Mouse (Mus musculus) hindbrain, embryonic 15.5 days (tissue): ENCODE data around the gene Acat1. TPM values are rescaled to one million over a fixed set of nuclear protein-coding genes. Genes with fewer than 3 reads are reported as not detected.

Experiments used
- ATAC-seq: fragments of 200-750 bp; cut with Nextera tagmentation; 2 replicates; pipeline ENCODE4 v1.8.0; 2017; ENCODE audit warnings: low read depth, moderate number of reproducible peaks, moderate TSS enrichment; ENCODE audit not compliant: low FRiP score
- H3K27ac ChIP-seq: fragments of 300-500 bp; sonication (generic); replicated peaks from 2 replicates; pipeline ENCODE4 v1.5.1; 2015; ENCODE audit warnings: mild to moderate bottlenecking, inconsistent platforms
- H3K27me3 ChIP-seq: fragments of 300-500 bp; sonication (generic); 2 replicates; pipeline ENCODE4 v1.6.1; 2015; ENCODE audit warnings: control low read depth, inconsistent platforms
- H3K36me3 ChIP-seq: fragments of 300-500 bp; sonication (generic); 2 replicates; pipeline ENCODE4 v1.6.1; 2015; ENCODE audit warnings: control low read depth, inconsistent platforms
- H3K4me1 ChIP-seq: fragments of 300-500 bp; sonication (generic); replicated peaks from 2 replicates; pipeline ENCODE4 v1.6.1; 2015; ENCODE audit warnings: control low read depth, inconsistent platforms
- H3K4me2 ChIP-seq: fragments of 300-500 bp; sonication (generic); 2 replicates; pipeline ENCODE4 v1.6.1; 2015; ENCODE audit warnings: moderate library complexity, mild to moderate bottlenecking, inconsistent platforms
- H3K4me3 ChIP-seq: fragments of 300-500 bp; sonication (generic); 2 replicates; pipeline ENCODE4 v1.5.1; 2015; ENCODE audit warnings: mild to moderate bottlenecking, inconsistent platforms
- H3K9ac ChIP-seq: fragments of 300-500 bp; sonication (generic); 2 replicates; pipeline ENCODE4 v1.6.1; 2015; ENCODE audit warnings: inconsistent platforms
- H3K9me3 ChIP-seq: fragments of 300-500 bp; sonication (generic); 2 replicates; pipeline ENCODE4 v1.6.1; 2016; ENCODE audit warnings: control low read depth, inconsistent platforms
- WGBS: fragments of 180-500 bp; shearing (Covaris S2); methylation state at CpG from one replicate; pipeline ENCODE4 v1.1.7; 2015; 5-methylcytosine and 5-hydroxymethylcytosine counted together
- polyA plus RNA-seq: library from polyadenylated mRNA; unstranded; fragments of >200 nt; fragmentation: Nextera tagmentation; extraction: Ambion mirVana; gene quantifications from 2 replicates; pipeline ENCODE4 v1.2.1, GENCODE M21; 2015

The Acat1 gene
- polyA plus RNA-seq = 163 and 166 TPM in 2 replicates

DNA sequence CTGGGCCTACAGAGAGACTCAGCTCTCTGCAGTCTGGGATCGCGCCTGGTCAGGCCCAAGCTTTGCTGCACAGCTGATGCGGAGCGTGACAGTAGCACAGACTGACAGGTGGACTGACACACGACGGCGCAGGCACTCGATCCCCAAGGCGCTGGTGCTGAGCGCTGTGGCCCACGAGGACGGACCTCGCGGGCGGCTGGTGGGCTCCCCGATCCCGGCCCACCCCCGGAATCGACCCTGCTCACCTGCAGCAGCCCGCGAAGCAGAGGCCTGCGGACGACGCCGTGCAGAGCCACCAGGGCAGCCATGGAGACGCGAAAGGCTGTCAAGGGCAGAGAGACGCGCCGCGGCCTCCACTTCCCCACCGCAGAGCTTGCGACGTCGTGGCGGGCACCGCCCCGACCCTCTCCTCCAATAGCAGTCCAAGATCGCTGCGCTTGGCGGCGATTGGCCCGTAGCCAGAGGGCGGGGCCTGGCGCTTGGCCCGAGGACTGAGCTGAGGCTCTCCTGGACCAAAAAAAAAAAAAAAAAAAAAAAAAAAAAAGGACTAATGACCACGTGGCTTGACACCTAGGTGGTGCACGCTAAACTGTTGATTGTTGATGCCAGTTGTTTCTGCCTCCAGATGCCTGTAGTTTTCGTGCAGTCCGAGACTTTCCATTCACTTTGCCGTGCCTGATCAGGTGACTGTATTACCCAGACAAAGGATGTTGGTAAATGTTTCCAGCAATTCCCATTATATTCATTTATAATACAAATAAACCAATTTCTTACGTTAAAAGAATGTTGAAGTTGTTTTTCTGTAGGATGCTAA lies at the start of gene Acat1:
TSS of gene Acat1 (minus strand) at position 415 of the 814 bp plus-strand sequence.
- Histone ChIP-seq H3K4me1 (peaks cover 16% of the 10 kb centered on the region), H3K36me3 (no peaks in the 10 kb centered on the region), H3K27me3 (no peaks in the 10 kb centered on the region), H3K9me3 (no peaks in the 10 kb centered on the region), H3K9ac (peak within 1 kb of the TSS; percentile 90), H3K27ac (peak within 1 kb of the TSS; percentile 91), H3K4me3 (peak within 1 kb of the TSS; percentile 95), H3K4me2 (peak within 1 kb of the TSS; percentile 79)
- 3% methylated on average over 52 of the region's 52 CpGs for WGBS
- ATAC-seq = peak; percentile 98

DNA sequence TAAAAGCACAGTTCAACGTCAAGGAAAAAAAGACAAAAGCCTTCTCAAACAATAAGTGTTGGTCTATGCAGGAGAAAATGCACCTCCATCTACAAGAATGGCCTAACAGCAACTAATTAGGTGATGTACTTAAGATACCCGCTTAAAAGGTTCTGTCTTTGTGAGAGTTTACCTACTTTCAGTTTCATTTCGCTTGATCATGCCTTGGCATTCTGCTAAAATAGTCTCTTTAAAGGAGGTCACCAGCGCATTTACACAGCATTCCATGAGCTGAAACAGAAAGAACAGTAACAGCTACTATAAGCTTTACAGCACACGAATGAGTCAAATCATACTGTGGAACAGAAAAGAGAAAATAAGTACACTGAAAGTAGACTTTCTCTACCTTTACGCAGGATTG lies 24.6 kb upstream of the Acat1 start:
- Histone ChIP-seq H3K4me3 (no peak overlapping the region), H3K36me3 (peaks cover 62% of the 10 kb centered on the region), H3K4me1 (no peaks in the 10 kb centered on the region), H3K27me3 (no peaks in the 10 kb centered on the region), H3K27ac (no peak overlapping the region), H3K9me3 (no peaks in the 10 kb centered on the region), H3K4me2 (no peak overlapping the region), H3K9ac (no peak overlapping the region)
- 94% methylated on average over 6 of the region's 6 CpGs for WGBS
- no peak for ATAC-seq

GRCm38 (mm10) chr9:53615246-53615645 lies 5.1 kb upstream of the Acat1 start:
- Histone ChIP-seq H3K9me3 (no peaks in the 10 kb centered on the region), H3K4me3 (no peak overlapping the region), H3K9ac (no peak overlapping the region), H3K4me2 (no peak overlapping the region), H3K4me1 (no peaks in the 10 kb centered on the region), H3K36me3 (peaks cover 34% of the 10 kb centered on the region), H3K27ac (no peak overlapping the region), H3K27me3 (no peaks in the 10 kb centered on the region)
- no peak for ATAC-seq
- WGBS = 87% methylated on average over 8 of the region's 8 CpGs

DNA sequence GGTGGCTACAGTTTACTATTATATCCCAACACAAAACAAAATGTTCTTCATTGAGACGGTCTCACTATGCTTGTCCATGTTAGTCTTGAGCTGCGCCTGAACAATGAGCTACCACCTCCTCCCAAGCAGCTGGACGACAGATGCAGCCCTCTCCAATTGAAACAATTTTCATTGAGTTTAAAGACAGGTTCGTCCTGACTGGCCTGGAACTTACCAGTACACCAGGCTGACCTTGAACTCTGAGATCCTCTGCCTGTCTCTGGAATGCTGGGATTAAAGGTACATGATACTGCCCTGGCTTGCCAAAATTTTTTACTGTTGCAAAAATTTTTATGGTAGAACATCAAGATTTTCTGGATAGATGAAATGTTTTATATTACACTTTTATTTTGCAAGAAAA lies 4.1 kb upstream of the Acat1 start:
- Histone ChIP-seq H3K36me3 (peaks cover 26% of the 10 kb centered on the region), H3K4me1 (peaks cover 5% of the 10 kb centered on the region), H3K9ac (no peak overlapping the region), H3K9me3 (no peaks in the 10 kb centered on the region), H3K27me3 (no peaks in the 10 kb centered on the region), H3K27ac (no peak overlapping the region), H3K4me2 (no peak overlapping the region), H3K4me3 (no peak overlapping the region)
- 88% methylated on average over 4 of the region's 4 CpGs for WGBS
- ATAC-seq = no peak

GRCm38 (mm10) chr9:53609306-53609967 lies 745 bp downstream of the Acat1 start:
- WGBS = 71% methylated on average over 12 of the region's 12 CpGs
- Histone ChIP-seq H3K4me3 (peak overlapping the region; percentile 95), H3K9ac (peak overlapping the region; percentile 90), H3K27me3 (no peaks in the 10 kb centered on the region), H3K36me3 (no peaks in the 10 kb centered on the region), H3K4me1 (peaks cover 16% of the 10 kb centered on the region), H3K4me2 (peak overlapping the region; percentile 79), H3K27ac (peak overlapping the region; percentile 91), H3K9me3 (no peaks in the 10 kb centered on the region)
- ATAC-seq = no peak

GRCm38 (mm10) chr9:53607816-53608215 lies 2.4 kb downstream of the Acat1 start:
- Histone ChIP-seq H3K27me3 (no peaks in the 10 kb centered on the region), H3K4me2 (no peak overlapping the region), H3K9me3 (no peaks in the 10 kb centered on the region), H3K4me3 (no peak overlapping the region), H3K36me3 (no peaks in the 10 kb centered on the region), H3K27ac (no peak overlapping the region), H3K9ac (no peak overlapping the region), H3K4me1 (peaks cover 16% of the 10 kb centered on the region)
- no peak for ATAC-seq
- WGBS = 93% methylated on average over 4 of the region's 4 CpGs

DNA sequence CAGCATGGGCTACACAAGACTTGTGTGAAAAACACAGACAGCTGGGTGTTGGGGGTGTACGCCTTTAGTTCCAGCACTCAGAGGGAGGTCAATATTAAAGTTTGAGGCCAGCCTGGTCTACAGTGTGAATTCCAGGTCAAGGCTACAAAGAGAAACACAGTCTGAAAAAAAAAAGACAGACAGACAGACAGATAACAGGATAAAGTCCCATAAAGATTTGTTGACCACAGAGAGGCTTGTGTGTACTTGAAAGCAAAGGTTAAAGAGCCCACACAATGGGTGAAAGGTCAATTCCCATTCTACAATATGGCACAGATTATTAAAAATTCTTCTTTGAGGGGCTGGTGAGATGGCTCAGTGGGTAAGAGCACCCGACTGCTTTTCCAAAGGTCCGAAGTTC lies 3.0 kb downstream of the Acat1 start:
- Histone ChIP-seq H3K27ac (no peak overlapping the region), H3K4me1 (peaks cover 16% of the 10 kb centered on the region), H3K4me2 (no peak overlapping the region), H3K9ac (no peak overlapping the region), H3K36me3 (no peaks in the 10 kb centered on the region), H3K4me3 (no peak overlapping the region), H3K27me3 (no peaks in the 10 kb centered on the region), H3K9me3 (no peaks in the 10 kb centered on the region)
- no peak for ATAC-seq
- WGBS = 94% methylated on average over 3 of the region's 3 CpGs

DNA sequence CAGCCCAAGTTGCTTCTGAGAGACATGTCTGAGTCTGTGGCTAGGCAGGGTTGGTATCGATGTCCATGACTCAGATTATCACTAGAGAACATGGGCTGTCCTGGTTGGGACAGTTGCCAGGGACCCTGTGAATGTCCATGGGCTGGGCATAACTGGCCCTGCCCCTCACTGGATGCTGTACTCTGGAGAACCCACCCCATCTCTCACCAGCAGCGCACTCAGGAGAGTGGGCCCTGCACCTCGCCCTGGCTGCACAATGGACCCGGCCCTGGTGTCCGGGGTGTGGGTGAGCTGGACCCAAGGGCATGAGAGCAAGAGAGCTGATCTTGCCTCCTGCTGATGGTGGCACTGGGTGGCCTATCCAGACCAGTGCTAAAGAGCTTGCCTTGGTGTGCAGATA lies 5.2 kb downstream of the Acat1 start:
- H3K27me3 ChIP-seq = no peaks in the 10 kb centered on the region
- H3K4me1 ChIP-seq = peaks cover 16% of the 10 kb centered on the region
- H3K4me3 ChIP-seq = no peak overlapping the region
- 94% methylated on average over 5 of the region's 5 CpGs for WGBS
- no peak for ATAC-seq
- H3K36me3 ChIP-seq = no peaks in the 10 kb centered on the region
- no peak overlapping the region for H3K9ac ChIP-seq
- H3K9me3 ChIP-seq = no peaks in the 10 kb centered on the region
- no peak overlapping the region for H3K4me2 ChIP-seq
- no peak overlapping the region for H3K27ac ChIP-seq

GRCm38 (mm10) chr9:53603849-53604248 lies 6.3 kb downstream of the Acat1 start:
- Histone ChIP-seq H3K36me3 (no peaks in the 10 kb centered on the region), H3K4me2 (no peak overlapping the region), H3K9me3 (no peaks in the 10 kb centered on the region), H3K27me3 (no peaks in the 10 kb centered on the region), H3K4me1 (peaks cover 7% of the 10 kb centered on the region), H3K27ac (no peak overlapping the region), H3K4me3 (no peak overlapping the region), H3K9ac (no peak overlapping the region)
- WGBS = 88% methylated on average over 3 of the region's 3 CpGs
- no peak for ATAC-seq

GRCm38 (mm10) chr9:53603384-53603783 lies 6.8 kb downstream of the Acat1 start:
- no peak overlapping the region for H3K4me3 ChIP-seq
- ATAC-seq = no peak
- 88% methylated on average over 1 of the region's 1 CpGs for WGBS
- no peak overlapping the region for H3K9ac ChIP-seq
- H3K4me2 ChIP-seq = no peak overlapping the region
- H3K9me3 ChIP-seq = no peaks in the 10 kb centered on the region
- no peaks in the 10 kb centered on the region for H3K36me3 ChIP-seq
- 0 out of 2 replicates have a peak, but pooled peaks cover 3% of the 10 kb centered on the region for H3K4me1 ChIP-seq
- H3K27ac ChIP-seq = no peak overlapping the region
- H3K27me3 ChIP-seq = no peaks in the 10 kb centered on the region

DNA sequence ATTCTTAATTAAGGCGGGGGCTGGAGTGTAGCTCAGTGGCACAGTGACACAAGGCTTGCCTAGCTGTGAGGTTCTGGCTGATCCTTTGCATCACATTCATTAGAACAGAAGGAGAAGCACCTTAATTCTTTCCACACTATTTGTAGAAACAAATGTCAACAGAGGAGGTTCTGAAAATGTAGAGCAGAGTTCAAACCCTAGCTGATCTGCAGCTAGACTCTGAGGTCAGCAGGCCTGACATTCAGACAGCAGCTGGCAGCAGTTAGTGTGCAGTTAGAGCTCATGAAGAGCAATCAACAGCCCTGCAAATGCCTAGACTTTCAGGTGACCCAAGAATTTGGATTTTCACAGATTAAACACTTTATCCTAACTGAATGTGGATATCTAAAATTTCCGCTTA lies 8.6 kb downstream of the Acat1 start:
- Histone ChIP-seq H3K27me3 (no peaks in the 10 kb centered on the region), H3K9ac (no peak overlapping the region), H3K9me3 (no peaks in the 10 kb centered on the region), H3K4me2 (no peak overlapping the region), H3K4me1 (no peaks in the 10 kb centered on the region), H3K4me3 (no peak overlapping the region), H3K36me3 (peaks cover 8% of the 10 kb centered on the region; the same call in 1 of the 2 replicates), H3K27ac (no peak overlapping the region)
- WGBS = 94% methylated on average over 2 of the region's 2 CpGs
- no peak for ATAC-seq

- Histone ChIP-seq H3K4me1 (no peaks in the 10 kb centered on the region), H3K36me3 (peaks cover 25% of the 10 kb centered on the region), H3K4me3 (no peak overlapping the region), H3K9me3 (no peaks in the 10 kb centered on the region), H3K9ac (no peak overlapping the region), H3K4me2 (no peak overlapping the region), H3K27me3 (no peaks in the 10 kb centered on the region), H3K27ac (no peak overlapping the region)
- WGBS = 72% methylated on average over 6 of the region's 6 CpGs
- no peak for ATAC-seq
These were observed 11.6 kb downstream of the Acat1 start for GRCm38 (mm10) chr9:53598631-53599030.
